Mouse (Mus musculus) intestine, embryonic 16.5 days (tissue): ENCODE data around the gene Chrne. TPM values are rescaled to one million over a fixed set of nuclear protein-coding genes. Genes with fewer than 3 reads are reported as not detected.

ENCODE experiments used
- ATAC-seq: fragments of 200-750 bp; cut with Nextera tagmentation; 2 replicates; pipeline ENCODE4 v1.8.0; 2017; ENCODE audit warnings: moderate TSS enrichment, moderate library complexity
- H3K27ac ChIP-seq: fragments of 300-500 bp; sonication (generic); 2 replicates; pipeline ENCODE4 v1.5.1; 2014; ENCODE audit warnings: mild to moderate bottlenecking, low read length
- H3K27me3 ChIP-seq: fragments of 300-500 bp; sonication (generic); replicated peaks from 2 replicates; pipeline ENCODE4 v1.6.1; 2014; ENCODE audit warnings: low read length, control low read depth, mixed read lengths; ENCODE audit not compliant: control insufficient read depth, insufficient read depth
- H3K36me3 ChIP-seq: fragments of 300-500 bp; sonication (generic); 2 replicates; pipeline ENCODE4 v1.6.1; 2014; ENCODE audit warnings: low read length, control low read depth; ENCODE audit not compliant: control insufficient read depth, insufficient read depth
- H3K4me1 ChIP-seq: fragments of 300-500 bp; sonication (generic); 2 replicates; pipeline ENCODE4 v1.6.1; 2014; ENCODE audit warnings: low read length, control low read depth, mixed read lengths; ENCODE audit not compliant: control insufficient read depth, insufficient read depth
- H3K4me2 ChIP-seq: fragments of 300-500 bp; sonication (generic); 2 replicates; pipeline ENCODE4 v1.6.1; 2014; ENCODE audit warnings: low read depth, low read length, control low read depth
- H3K4me3 ChIP-seq: fragments of 300-500 bp; sonication (generic); 2 replicates; pipeline ENCODE4 v1.5.1; 2014; ENCODE audit warnings: mild to moderate bottlenecking, low read length
- H3K9ac ChIP-seq: fragments of 300-500 bp; sonication (generic); 2 replicates; pipeline ENCODE4 v1.6.1; 2014; ENCODE audit warnings: low read depth, low read length
- H3K9me3 ChIP-seq: fragments of 300-500 bp; sonication (generic); 2 replicates; pipeline ENCODE4 v1.6.1; 2016; ENCODE audit warnings: low read length, control low read depth; ENCODE audit not compliant: control insufficient read depth
- WGBS: fragments of 180-500 bp; shearing (Covaris S2); extraction: QIAGEN DNeasy Blood & Tissue Kit; methylation state at CpG from one replicate; pipeline ENCODE4 v1.1.7; 2014; 5-methylcytosine and 5-hydroxymethylcytosine counted together
- polyA plus RNA-seq: library from polyadenylated mRNA; unstranded; fragments of >200 nt; fragmentation: Nextera tagmentation; extraction: Ambion mirVana; gene quantifications from 2 replicates; pipeline ENCODE4 v1.2.1, GENCODE M21; 2015

Chrne gene
- polyA plus RNA-seq, 1 experiment from 2014 or later = not detected

- Histone ChIP-seq H3K27me3 (no peaks in the 10 kb centered on the region), H3K9me3 (no peaks in the 10 kb centered on the region), H3K36me3 (peaks cover 7% of the 10 kb centered on the region), H3K27ac (peak within 1 kb of the TSS; percentile 53), H3K9ac (peak within 1 kb of the TSS; percentile 66), H3K4me2 (peak within 1 kb of the TSS; percentile 94), H3K4me1 (peaks cover 3% of the 10 kb centered on the region; the same call in 1 of the 2 replicates), H3K4me3 (peak within 1 kb of the TSS; percentile 51)
- ATAC-seq = peak; percentile 32
- WGBS = 14% methylated on average over 21 of the region's 21 CpGs
Observed at GRCm38 (mm10) chr11:70615516-70616093, 3.4 kb downstream of the Chrne start, which contains the start of gene 4930544D05Rik. Gene 4930544D05Rik (plus strand): TSS chr11:70615848.

- Histone ChIP-seq H3K27me3 (no peaks in the 10 kb centered on the region), H3K9me3 (no peaks in the 10 kb centered on the region), H3K9ac (peak overlapping the region; percentile 66), H3K27ac (peak overlapping the region; percentile 53), H3K4me1 (peaks cover 3% of the 10 kb centered on the region; the same call in 1 of the 2 replicates), H3K4me3 (peak overlapping the region; percentile 51), H3K4me2 (peak overlapping the region; percentile 94), H3K36me3 (peaks cover 7% of the 10 kb centered on the region)
- WGBS = 1% methylated on average over 17 of the region's 17 CpGs
- ATAC-seq = peak; percentile 95
Observed at GRCm38 (mm10) chr11:70615074-70615473, 3.9 kb downstream of the Chrne start.

GRCm38 (mm10) chr11:70612505-70612904 is 6.5 kb downstream of the Chrne start:
- Histone ChIP-seq H3K27me3 (no peaks in the 10 kb centered on the region), H3K36me3 (peaks cover 22% of the 10 kb centered on the region), H3K4me3 (no peak overlapping the region), H3K9ac (no peak overlapping the region), H3K4me1 (peaks cover 3% of the 10 kb centered on the region; the same call in 1 of the 2 replicates), H3K9me3 (no peaks in the 10 kb centered on the region), H3K27ac (no peak overlapping the region), H3K4me2 (no peak overlapping the region)
- WGBS = 80% methylated on average over 7 of the region's 7 CpGs
- ATAC-seq = no peak

- H3K4me3 ChIP-seq = no peak overlapping the region
- no peak for ATAC-seq
- H3K4me1 ChIP-seq = peaks cover 3% of the 10 kb centered on the region; the same call in 1 of the 2 replicates
- H3K27ac ChIP-seq = no peak overlapping the region
- H3K36me3 ChIP-seq = peaks cover 27% of the 10 kb centered on the region
- no peak overlapping the region for H3K4me2 ChIP-seq
- no peaks in the 10 kb centered on the region for H3K9me3 ChIP-seq
- no peaks in the 10 kb centered on the region for H3K27me3 ChIP-seq
- no peak overlapping the region for H3K9ac ChIP-seq
- 88% methylated on average over 4 of the region's 4 CpGs for WGBS
Observed at GRCm38 (mm10) chr11:70610752-70611151, 8.3 kb downstream of the Chrne start.

- Histone ChIP-seq H3K27me3 (no peaks in the 10 kb centered on the region), H3K4me1 (0 out of 2 replicates have a peak, but pooled peaks cover 2% of the 10 kb centered on the region), H3K36me3 (peaks cover 31% of the 10 kb centered on the region), H3K4me2 (no peak overlapping the region), H3K9ac (no peak overlapping the region), H3K9me3 (no peaks in the 10 kb centered on the region), H3K27ac (no peak overlapping the region), H3K4me3 (no peak overlapping the region)
- no peak for ATAC-seq
- 88% methylated on average over 26 of the region's 26 CpGs for WGBS
Observed at GRCm38 (mm10) chr11:70608381-70609066, 10.5 kb downstream of the Chrne start.

- WGBS = 89% methylated on average over 9 of the region's 9 CpGs
- Histone ChIP-seq H3K4me2 (no peak overlapping the region), H3K36me3 (peaks cover 30% of the 10 kb centered on the region), H3K9me3 (no peaks in the 10 kb centered on the region), H3K27ac (no peak overlapping the region), H3K27me3 (no peaks in the 10 kb centered on the region), H3K4me1 (0 out of 2 replicates have a peak, but pooled peaks cover 2% of the 10 kb centered on the region), H3K9ac (no peak overlapping the region), H3K4me3 (no peak overlapping the region)
- no peak for ATAC-seq
Observed at GRCm38 (mm10) chr11:70607611-70608010, 11.4 kb downstream of the Chrne start.

GRCm38 (mm10) chr11:70606717-70607116 is 12.3 kb downstream of the Chrne start:
- 77% methylated on average over 12 of the region's 12 CpGs for WGBS
- no peak overlapping the region for H3K4me3 ChIP-seq
- H3K27ac ChIP-seq = no peak overlapping the region
- H3K27me3 ChIP-seq = no peaks in the 10 kb centered on the region
- 0 out of 2 replicates have a peak, but pooled peaks cover 2% of the 10 kb centered on the region for H3K4me1 ChIP-seq
- no peak for ATAC-seq
- no peaks in the 10 kb centered on the region for H3K9me3 ChIP-seq
- peaks cover 24% of the 10 kb centered on the region for H3K36me3 ChIP-seq
- no peak overlapping the region for H3K9ac ChIP-seq
- no peak overlapping the region for H3K4me2 ChIP-seq

- H3K27ac ChIP-seq = no peak overlapping the region
- H3K36me3 ChIP-seq = peaks cover 24% of the 10 kb centered on the region
- H3K4me2 ChIP-seq = no peak overlapping the region
- no peaks in the 10 kb centered on the region for H3K27me3 ChIP-seq
- ATAC-seq = peak; percentile 46; the same call in 1 of the 2 replicates
- no peak overlapping the region for H3K9ac ChIP-seq
- no peaks in the 10 kb centered on the region for H3K9me3 ChIP-seq
- H3K4me3 ChIP-seq = no peak overlapping the region
- 0 out of 2 replicates have a peak, but pooled peaks cover 2% of the 10 kb centered on the region for H3K4me1 ChIP-seq
- WGBS = 53% methylated on average over 14 of the region's 14 CpGs
Observed at GRCm38 (mm10) chr11:70605024-70605566, 13.9 kb downstream of the Chrne start.

- H3K36me3 ChIP-seq = 0 out of 2 replicates have a peak, but pooled peaks cover 3% of the 10 kb centered on the region
- 85% methylated on average over 9 of the region's 9 CpGs for WGBS
Observed at GRCm38 (mm10) chr11:70598451-70598953, 20.5 kb downstream of the Chrne start.

More at GRCm38 (mm10) chr11:70598451-70598953, 20.5 kb downstream of the Chrne start:
- Histone ChIP-seq H3K9ac (no peak overlapping the region), H3K27ac (no peak overlapping the region), H3K9me3 (no peaks in the 10 kb centered on the region), H3K4me2 (no peak overlapping the region), H3K27me3 (no peaks in the 10 kb centered on the region), H3K4me1 (peaks cover 26% of the 10 kb centered on the region), H3K4me3 (no peak overlapping the region)
- ATAC-seq = no peak
